11 mouse cellular contexts compared by ENCODE assay signal in genomic region chr13:40938485-40939357, GRCm38 (mm10).
DNase-seq lines count a peak whose midpoint lies in the region; ATAC-seq and TF ChIP-seq lines count a peak whose summit lies in the region.
"Had no signal": no experiment of that assay in that cellular context is flagged by ENCODE, and none has a peak within 500 bp of the region (broad histone marks: within the 10 kb centered on the region; RNA-seq: fewer than 3 reads in every experiment).

No protein-coding gene starts in this region.

- H3K4me2 ChIP-seq in forebrain, embryonic 16.5 days (ENCODE audit: low read length) = no peak overlapping the region; the same call in 1 of the 2 replicates
- H3K4me2 ChIP-seq in heart, embryonic 14.5 days (ENCODE audit: low read length) = peak overlapping the region; percentile 8; the same call in 1 of the 2 replicates
- no peak overlapping the region for H3K4me2 ChIP-seq in midbrain, postnatal 0 days (ENCODE audit: low read depth, low read length, poor library complexity, severe bottlenecking)

- peak; percentile 77 for ATAC-seq in forebrain, embryonic 16.5 days
- no peak for ATAC-seq in heart, embryonic 14.5 days (ENCODE audit: insufficient number of reproducible peaks, insufficient read depth, low FRiP score, low read depth)
- no peak for ATAC-seq in midbrain, postnatal 0 days (ENCODE audit: low FRiP score)

- H3K9ac ChIP-seq in forebrain, embryonic 16.5 days (replicated peaks; ENCODE audit: low read depth, low read length) = no peak overlapping the region
- H3K9ac ChIP-seq in heart, embryonic 14.5 days (ENCODE audit: low read length) = no peak overlapping the region
- H3K9ac ChIP-seq in midbrain, postnatal 0 days (replicated peaks; ENCODE audit: low read length, poor library complexity, severe bottlenecking) = no peak overlapping the region

- H3K4me1 ChIP-seq in forebrain, embryonic 16.5 days (replicated peaks; ENCODE audit: control insufficient read depth, insufficient read depth, low read length) = peaks cover 7% of the 10 kb centered on the region
- peaks cover 9 to 21% of the 10 kb centered on the region in 2 experiments for H3K4me1 ChIP-seq in heart, embryonic 14.5 days (ENCODE audit: control insufficient read depth in 2 of 2, insufficient read depth in 2 of 2, low read length in 2 of 2)
- H3K4me1 ChIP-seq in midbrain, postnatal 0 days (ENCODE audit: insufficient read depth, low read length) = no peaks in the 10 kb centered on the region

- DNase-seq in layer of hippocampus, adult 18-20 months (ENCODE audit: low spot score in 2 of 2) = peak; percentile 39 to 44
- no peak for DNase-seq in layer of hippocampus, adult 9-10 months (ENCODE audit: low spot score)
- peak; percentile 48 for DNase-seq in lung, postnatal 36 days
- DNase-seq in retina, embryonic 14.5 days (ENCODE audit: low spot score) = no peak
- no peak for DNase-seq in midbrain, postnatal 0 days (ENCODE audit: low spot score)
- DNase-seq: cerebellum, adult 18-20 months; right cerebral cortex, postnatal 14 days; thymus, postnatal 4 days had no signal

- no peaks in the 10 kb centered on the region for H3K9me3 ChIP-seq in forebrain, embryonic 16.5 days (ENCODE audit: control insufficient read depth, low read length)
- H3K9me3 ChIP-seq in heart, embryonic 14.5 days (ENCODE audit: control insufficient read depth, low read length) = no peaks in the 10 kb centered on the region
- no peaks in the 10 kb centered on the region for H3K9me3 ChIP-seq in midbrain, postnatal 0 days (ENCODE audit: low read length)

- no peak overlapping the region for H3K4me3 ChIP-seq in forebrain, embryonic 16.5 days (replicated peaks; ENCODE audit: low read length)
- no peak overlapping the region for H3K4me3 ChIP-seq in heart, embryonic 14.5 days (ENCODE audit: control insufficient read depth in 1 of 2, insufficient read depth in 1 of 2, low read depth in 1 of 2, low read length in 2 of 2)
- no peak overlapping the region for H3K4me3 ChIP-seq in midbrain, postnatal 0 days (ENCODE audit: low read depth, low read length)

- H3K27ac ChIP-seq in forebrain, embryonic 16.5 days (ENCODE audit: low read length) = no peak overlapping the region; the same call in 1 of the 2 replicates
- H3K27ac ChIP-seq in heart, embryonic 14.5 days (replicated peaks in 1 of 2; ENCODE audit: control insufficient read depth in 1 of 2, insufficient read depth in 1 of 2, low read depth in 2 of 2, low read length in 2 of 2) = peak overlapping the region; percentile 64 to 81
- H3K27ac ChIP-seq in midbrain, postnatal 0 days (ENCODE audit: low read depth, low read length) = no peak overlapping the region
- H3K27ac ChIP-seq: kidney, postnatal 0 days had no signal

- no peaks in the 10 kb centered on the region for H3K36me3 ChIP-seq in forebrain, embryonic 16.5 days (ENCODE audit: control insufficient read depth, insufficient read depth)
- H3K36me3 ChIP-seq in heart, embryonic 14.5 days (ENCODE audit: control insufficient read depth, insufficient read depth, low read length) = no peaks in the 10 kb centered on the region
- H3K36me3 ChIP-seq in midbrain, postnatal 0 days (ENCODE audit: insufficient read depth, low read length) = no peaks in the 10 kb centered on the region

- no peaks in the 10 kb centered on the region for H3K27me3 ChIP-seq in forebrain, embryonic 16.5 days (replicated peaks; ENCODE audit: control insufficient read depth, insufficient read depth, low read length)
- H3K27me3 ChIP-seq in heart, embryonic 14.5 days (ENCODE audit: control insufficient read depth, insufficient read depth, low read length) = no peaks in the 10 kb centered on the region
- H3K27me3 ChIP-seq in midbrain, postnatal 0 days (ENCODE audit: insufficient read depth, low read length) = no peaks in the 10 kb centered on the region

- no peak for TF ChIP-seq CTCF in midbrain, postnatal 0 days (IDR thresholded peaks at IDR 0.05)

- 65% methylated on average over 11 of the region's 11 CpGs for WGBS in forebrain, embryonic 16.5 days
- 47% methylated on average over 11 of the region's 11 CpGs for WGBS in heart, embryonic 14.5 days
- WGBS in midbrain, postnatal 0 days = 80% methylated on average over 11 of the region's 11 CpGs

Comparison
In these comparisons a context has a peak if more than half of its experiments do, and no peak if none do; other contexts are left out.
1. DNase-seq: peak in layer of hippocampus, adult 18-20 months (2 of 2) and lung, postnatal 36 days (single experiment); none in layer of hippocampus, adult 9-10 months (single experiment), retina, embryonic 14.5 days (single experiment) and midbrain, postnatal 0 days (single experiment).
2. H3K27ac ChIP-seq: peak in heart, embryonic 14.5 days (2 of 2); none in forebrain, embryonic 16.5 days (single experiment) and midbrain, postnatal 0 days (single experiment).